Comparison of ENCODE assay signal across 12 mouse cellular contexts in the genomic region with DNA sequence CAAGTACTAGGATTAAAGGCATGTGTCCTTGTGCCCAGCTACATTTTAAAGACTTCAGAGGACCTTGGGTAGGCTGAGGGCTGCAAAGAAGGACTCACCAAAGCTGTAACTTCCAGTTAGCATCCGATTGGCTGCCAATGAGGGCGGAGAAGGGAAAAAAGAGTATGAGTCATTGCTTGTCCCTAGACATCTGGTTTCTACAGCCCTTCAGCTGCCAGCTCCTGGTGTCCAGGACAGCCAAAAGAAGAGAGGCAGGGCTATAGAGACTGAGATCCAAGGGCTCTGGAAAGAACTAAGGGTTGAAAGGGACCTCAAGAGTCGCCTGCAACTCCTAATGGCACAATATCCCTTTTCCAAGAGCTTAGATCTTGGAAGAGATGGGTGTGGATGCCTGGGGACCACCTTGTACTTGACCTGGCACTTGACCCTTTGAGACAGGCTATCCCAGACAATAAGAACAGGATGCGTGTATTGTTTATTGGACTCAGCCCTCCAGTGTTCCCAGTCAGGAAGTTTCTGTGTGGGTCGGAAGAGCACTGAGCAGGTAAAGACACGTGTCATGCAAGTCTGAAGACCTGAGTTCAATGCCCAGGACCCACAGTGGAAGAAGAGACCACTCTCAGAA. TPM values are rescaled to one million over a fixed set of nuclear protein-coding genes. Genes with fewer than 3 reads are reported as not detected.
DNase-seq lines count a peak whose midpoint lies in the region; ATAC-seq and TF ChIP-seq lines count a peak whose summit lies in the region.
"Had no signal": no experiment of that assay in that cellular context is flagged by ENCODE, and none has a peak within 500 bp of the region (broad histone marks: within the 10 kb centered on the region; RNA-seq: fewer than 3 reads in every experiment).

No protein-coding gene starts in this region.

- H3K27me3 ChIP-seq in kidney, adult 2 months (replicated peaks; ENCODE audit: control insufficient read depth, insufficient read depth, low read length), result no peaks in the 10 kb centered on the region
- H3K27me3 ChIP-seq in hindbrain, postnatal 0 days (ENCODE audit: insufficient read depth, low read length), result no peaks in the 10 kb centered on the region
- H3K27me3 ChIP-seq: hindbrain, embryonic 13.5 days had no signal

- intact Hi-C loops in heart, postnatal 25 days (cut with DNase I), result no loop called here

- no peaks in the 10 kb centered on the region for H3K9me3 ChIP-seq in hindbrain, postnatal 0 days (ENCODE audit: low read length)
- H3K9me3 ChIP-seq: hindbrain, embryonic 13.5 days had no signal

- no peak for TF ChIP-seq CTCF in kidney, adult 2 months (conservative IDR thresholded peaks at IDR 0.05; ENCODE audit: insufficient read depth, insufficient read length, low read depth, low read length)
- no peak for TF ChIP-seq CTCF in embryonic fibroblast, embryonic 13.5 days (IDR thresholded peaks at IDR 0.05; ENCODE audit: borderline replicate concordance, insufficient read depth, low read length)
- TF ChIP-seq CTCF in hindbrain, postnatal 0 days (IDR thresholded peaks at IDR 0.05; ENCODE audit: low read depth), result no peak

- peaks cover 6% of the 10 kb centered on the region for H3K4me1 ChIP-seq in kidney, adult 2 months (ENCODE audit: control insufficient read depth, insufficient read depth, low read length)
- H3K4me1 ChIP-seq in embryonic fibroblast, embryonic 13.5 days (ENCODE audit: control insufficient read depth, insufficient read depth, low read length), result peaks cover 7% of the 10 kb centered on the region
- H3K4me1 ChIP-seq in hindbrain, postnatal 0 days (ENCODE audit: insufficient read depth, low read length), result no peaks in the 10 kb centered on the region
- H3K4me1 ChIP-seq: hindbrain, embryonic 13.5 days had no signal

- peaks cover 3% of the 10 kb centered on the region for H3K36me3 ChIP-seq in kidney, adult 2 months (ENCODE audit: control insufficient read depth, insufficient read depth, low read length)
- peaks cover 31% of the 10 kb centered on the region for H3K36me3 ChIP-seq in hindbrain, postnatal 0 days (ENCODE audit: insufficient read depth, low read length)

- H3K27ac ChIP-seq in kidney, adult 2 months (ENCODE audit: insufficient read depth, low read depth, low read length), result no peak overlapping the region
- H3K27ac ChIP-seq in embryonic fibroblast, embryonic 13.5 days (ENCODE audit: insufficient read depth, low read length), result peak overlapping the region; percentile 44
- no peak overlapping the region for H3K27ac ChIP-seq in hindbrain, postnatal 0 days
- H3K27ac ChIP-seq: hindbrain, embryonic 13.5 days; liver, embryonic 14.5 days had no signal

- no peak overlapping the region for H3K4me3 ChIP-seq in kidney, adult 2 months (ENCODE audit: insufficient read depth, low read depth, low read length)
- H3K4me3 ChIP-seq in embryonic fibroblast, embryonic 13.5 days (ENCODE audit: insufficient read depth, low read length), result no peak overlapping the region
- no peak overlapping the region for H3K4me3 ChIP-seq in hindbrain, postnatal 0 days (ENCODE audit: low read length)
- H3K4me3 ChIP-seq: hindbrain, embryonic 13.5 days had no signal

- ATAC-seq in hindbrain, postnatal 0 days, result no peak
- ATAC-seq: activated CD4-positive, CD25-positive, alpha-beta regulatory T cell, adult 4 months had no signal

- no peak for TF ChIP-seq POLR2A in kidney, adult 2 months (IDR thresholded peaks at IDR 0.05; ENCODE audit: low read depth, low read length)
- TF ChIP-seq POLR2A in embryonic fibroblast, embryonic 13.5 days (IDR thresholded peaks at IDR 0.05; ENCODE audit: low read depth, low read length), result no peak

- DNase-seq in kidney, adult 2 months, result peak; percentile 66
- DNase-seq in kidney, postnatal 14 days, result no peak
- DNase-seq in ES-CJ7 (ENCODE audit: low read depth, low spot score), result peak; percentile 64
- DNase-seq in heart, postnatal 25 days (ENCODE audit: low spot score), result peak; percentile 80
- no peak for DNase-seq in natural killer cell, adult 2 months (ENCODE audit: low spot score in 2 of 2)
- no peak for DNase-seq in hindbrain, postnatal 0 days (ENCODE audit: low spot score)
- no peak for DNase-seq in cerebellum, postnatal 25 days
- DNase-seq: cerebellum, adult 9-11 months had no signal

- no peak overlapping the region for H3K4me2 ChIP-seq in hindbrain, postnatal 0 days (ENCODE audit: low read depth, low read length)
- H3K4me2 ChIP-seq: hindbrain, embryonic 13.5 days had no signal

- H3K9ac ChIP-seq in hindbrain, postnatal 0 days (replicated peaks; ENCODE audit: low read length), result no peak overlapping the region
- H3K9ac ChIP-seq: hindbrain, embryonic 13.5 days; liver, embryonic 14.5 days had no signal

- 84% methylated on average over 6 of the region's 6 CpGs for WGBS in kidney, adult 2 months
- 93% methylated on average over 6 of the region's 6 CpGs for WGBS in hindbrain, postnatal 0 days

RNA-seq across cellular contexts. Expression of a gene that starts 14.7 kb away (rescaled TPM):
- polyA plus RNA-seq in kidney, adult 2 months (2012; rRNA removed), result 4.2 and 4.4 TPM in 2 replicates
- polyA plus RNA-seq in embryonic fibroblast, embryonic 13.5 days (2011; ENCODE audit: insufficient read length, low read depth, missing spikeins), result 0.22 and 0.37 TPM in 2 replicates
- total RNA-seq in heart, postnatal 25 days (2021), result under 1 TPM; 0.29 to 0.48 TPM
- 0.40 and 1.4 TPM in 2 replicates for total RNA-seq in hindbrain, postnatal 0 days (2014; rRNA removed)
- polyA plus RNA-seq in hindbrain, postnatal 0 days (2015; fragmentation: Nextera tagmentation; extraction: Ambion mirVana), result 0.36 and 0.39 TPM in 2 replicates
- polyA plus RNA-seq: activated CD4-positive, CD25-positive, alpha-beta regulatory T cell, adult 4 months had no signal

RNA-seq across cellular contexts. Expression of a gene that starts 19.0 kb away (rescaled TPM):
- 61.1 and 77.6 TPM in 2 replicates for polyA plus RNA-seq in kidney, adult 2 months (2012; rRNA removed)
- polyA plus RNA-seq in embryonic fibroblast, embryonic 13.5 days (2011; ENCODE audit: insufficient read length, low read depth, missing spikeins), result 2.5 and 3.4 TPM in 2 replicates
- 1 to 10 TPM; 3.0 to 3.9 TPM for total RNA-seq in heart, postnatal 25 days (2021)
- total RNA-seq in hindbrain, postnatal 0 days (2014; rRNA removed), result 0.97 and 5.2 TPM in 2 replicates
- 2.9 and 3.7 TPM in 2 replicates for polyA plus RNA-seq in hindbrain, postnatal 0 days (2015; fragmentation: Nextera tagmentation; extraction: Ambion mirVana)

RNA-seq across cellular contexts. Expression of a gene that starts 24.4 kb away (rescaled TPM):
- polyA plus RNA-seq in kidney, adult 2 months (2012; rRNA removed), result 36.5 and 48.1 TPM in 2 replicates
- polyA plus RNA-seq in embryonic fibroblast, embryonic 13.5 days (2011; ENCODE audit: insufficient read length, low read depth, missing spikeins), result 15.1 and 22.0 TPM in 2 replicates
- 10 to 100 TPM; 11.8 to 13.3 TPM for total RNA-seq in heart, postnatal 25 days (2021)
- 18.7 and 27.0 TPM in 2 replicates for total RNA-seq in hindbrain, postnatal 0 days (2014; rRNA removed)
- 16.4 and 17.5 TPM in 2 replicates for polyA plus RNA-seq in hindbrain, postnatal 0 days (2015; fragmentation: Nextera tagmentation; extraction: Ambion mirVana)

RNA-seq across cellular contexts. Expression of a gene that starts 31.2 kb away (rescaled TPM):
- 12.2 and 19.8 TPM in 2 replicates for polyA plus RNA-seq in kidney, adult 2 months (2012; rRNA removed)
- 3.0 and 3.5 TPM in 2 replicates for polyA plus RNA-seq in embryonic fibroblast, embryonic 13.5 days (2011; ENCODE audit: insufficient read length, low read depth, missing spikeins)
- 1 to 10 TPM; 3.2 to 4.5 TPM for total RNA-seq in heart, postnatal 25 days (2021)
- total RNA-seq in hindbrain, postnatal 0 days (2014; rRNA removed), result 3.4 and 4.1 TPM in 2 replicates
- 4.1 and 5.3 TPM in 2 replicates for polyA plus RNA-seq in hindbrain, postnatal 0 days (2015; fragmentation: Nextera tagmentation; extraction: Ambion mirVana)

RNA-seq across cellular contexts. Expression of a gene that starts 31.3 kb away (rescaled TPM):
- 39.4 and 45.5 TPM in 2 replicates for polyA plus RNA-seq in kidney, adult 2 months (2012; rRNA removed)
- 17.5 and 29.1 TPM in 2 replicates for polyA plus RNA-seq in embryonic fibroblast, embryonic 13.5 days (2011; ENCODE audit: insufficient read length, low read depth, missing spikeins)
- total RNA-seq in heart, postnatal 25 days (2021), result 10 to 100 TPM; 17.6 to 18.2 TPM
- total RNA-seq in hindbrain, postnatal 0 days (2014; rRNA removed), result 9.6 and 10.4 TPM in 2 replicates
- polyA plus RNA-seq in hindbrain, postnatal 0 days (2015; fragmentation: Nextera tagmentation; extraction: Ambion mirVana), result 12.3 and 14.6 TPM in 2 replicates

Comparison
In these comparisons a context has a peak if more than half of its experiments do, and no peak if none do; other contexts are left out.
1. DNase-seq: peak in kidney, adult 2 months (single experiment), ES-CJ7 (single experiment) and heart, postnatal 25 days (single experiment); none in kidney, postnatal 14 days (single experiment), natural killer cell, adult 2 months (0 of 2), hindbrain, postnatal 0 days (single experiment) and cerebellum, postnatal 25 days (0 of 2).
2. RNA of a gene that starts 19.0 kb away (polyA plus RNA-seq): 61.1 to 77.6 TPM in kidney, adult 2 months; 2.9 to 3.7 TPM in hindbrain, postnatal 0 days and 2.5 to 3.4 TPM in embryonic fibroblast, embryonic 13.5 days; every median in the first group is over 10 times any median in the second.